Mouse (Mus musculus): ENCODE measurements around the gene Gm48551.

The Gm48551 gene

GRCm38 (mm10) chr10:81404720-81405119, 20.5 kb downstream of the Gm48551 start:
- no peak for DNase-seq (ENCODE audit: low spot score)

DNA sequence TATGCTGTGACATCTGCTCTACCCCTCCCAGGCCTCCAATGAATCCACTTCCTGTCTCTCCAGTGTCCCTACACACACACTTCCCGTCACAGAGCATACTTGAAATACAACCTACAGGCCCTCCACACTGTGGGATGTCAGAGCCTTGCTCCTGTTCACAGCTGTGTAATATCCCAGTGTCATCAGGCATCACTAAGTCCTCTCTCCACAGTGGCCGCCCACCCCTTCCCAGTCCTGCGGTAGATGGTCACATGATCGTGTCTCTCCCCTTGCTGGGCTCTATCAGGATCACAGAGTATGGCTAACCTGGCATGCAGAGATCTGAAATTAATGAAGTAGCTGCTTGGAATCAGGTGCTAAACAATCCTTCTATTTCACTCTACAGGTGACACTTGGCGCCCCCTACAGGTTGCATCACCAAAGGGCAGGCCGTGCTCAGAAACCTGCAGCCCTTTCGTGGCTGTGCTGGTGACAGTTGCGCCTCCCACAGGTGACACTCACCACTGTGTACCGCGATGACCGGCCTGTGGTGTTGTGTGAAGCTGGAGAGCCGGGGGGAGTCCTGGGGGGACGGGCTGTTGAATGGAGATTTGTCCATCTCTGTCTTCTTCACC, 21.4 kb downstream of the Gm48551 start:
- DNase-seq (ENCODE audit: low spot score): no peak

- no peak for DNase-seq (ENCODE audit: low spot score)
Observed at GRCm38 (mm10) chr10:81406504-81407440, 22.5 kb downstream of the Gm48551 start.

DNA sequence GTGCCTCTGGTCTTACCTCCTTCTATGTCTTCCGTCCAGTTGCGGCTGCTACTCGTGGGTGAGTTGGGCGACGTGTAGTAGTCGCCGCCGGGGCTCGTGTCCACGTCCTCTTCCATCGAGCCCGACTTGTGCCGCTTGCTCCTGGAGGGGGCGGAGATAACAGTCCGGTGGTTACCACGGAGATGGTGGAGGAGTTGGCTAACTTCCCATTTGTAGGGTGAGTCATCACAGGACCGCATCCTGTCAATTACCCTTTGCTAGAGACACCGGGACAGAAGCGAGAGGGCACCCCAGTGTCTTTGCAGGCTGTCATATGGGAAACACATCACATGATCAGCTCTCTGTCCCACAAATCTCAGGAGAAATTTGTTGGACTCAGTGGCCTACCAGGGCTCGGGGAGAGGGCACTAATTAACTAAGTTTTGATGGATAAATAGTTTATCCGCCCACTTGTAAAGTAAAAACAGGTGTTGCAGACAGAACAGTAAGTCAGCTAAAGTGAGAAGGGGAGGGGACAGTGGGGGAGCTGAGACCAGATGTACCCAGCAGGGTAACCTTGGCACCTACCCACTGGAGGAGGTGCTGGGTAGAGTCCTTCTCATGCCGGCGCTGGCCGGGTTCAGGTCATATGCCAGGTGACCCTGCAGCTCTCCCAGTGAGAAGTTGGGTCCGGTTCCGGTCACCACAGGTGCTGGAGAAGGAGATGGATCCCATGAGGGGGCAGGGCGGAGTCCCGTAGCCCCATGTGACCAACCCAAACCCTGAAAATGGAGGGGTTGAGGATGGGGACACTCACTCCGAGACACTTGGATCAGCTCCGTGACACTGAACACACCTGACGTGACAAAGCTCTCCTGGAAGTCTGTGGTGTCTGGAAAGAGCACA, 23.5 kb downstream of the Gm48551 start:
- peak; percentile 94 for DNase-seq (ENCODE audit: low spot score)

GRCm38 (mm10) chr10:81408424-81408729, 24.1 kb downstream of the Gm48551 start:
- no peak for DNase-seq (ENCODE audit: low spot score)

- peak; percentile 94 for DNase-seq (ENCODE audit: low spot score)
Observed at GRCm38 (mm10) chr10:81408871-81409291, 24.6 kb downstream of the Gm48551 start.

GRCm38 (mm10) chr10:81409330-81409729, 25.1 kb downstream of the Gm48551 start:
- no peak for DNase-seq (ENCODE audit: low spot score)

DNA sequence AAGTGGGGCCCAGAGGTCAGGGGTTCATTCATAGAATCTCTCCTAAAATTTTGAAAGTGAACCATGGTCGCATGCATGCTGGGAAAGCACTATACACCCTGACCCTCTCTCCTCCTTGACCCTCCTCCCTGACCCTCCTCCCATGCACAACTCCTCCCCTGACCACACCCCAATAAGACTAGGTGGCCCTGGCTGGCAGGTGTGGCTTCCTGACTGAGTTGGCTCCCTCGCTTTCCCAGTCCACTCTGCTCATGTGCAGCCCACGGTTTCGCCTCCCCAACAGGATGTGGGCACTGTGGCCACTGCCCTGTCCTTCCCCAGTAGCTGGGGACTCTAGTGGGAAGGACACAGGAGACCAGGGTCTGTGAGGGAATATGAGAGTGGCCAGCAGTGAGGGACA, 26.1 kb downstream of the Gm48551 start:
- no peak for DNase-seq (ENCODE audit: low spot score)

GRCm38 (mm10) chr10:81410981-81411380, 26.7 kb downstream of the Gm48551 start:
- no peak for DNase-seq (ENCODE audit: low spot score)

DNA sequence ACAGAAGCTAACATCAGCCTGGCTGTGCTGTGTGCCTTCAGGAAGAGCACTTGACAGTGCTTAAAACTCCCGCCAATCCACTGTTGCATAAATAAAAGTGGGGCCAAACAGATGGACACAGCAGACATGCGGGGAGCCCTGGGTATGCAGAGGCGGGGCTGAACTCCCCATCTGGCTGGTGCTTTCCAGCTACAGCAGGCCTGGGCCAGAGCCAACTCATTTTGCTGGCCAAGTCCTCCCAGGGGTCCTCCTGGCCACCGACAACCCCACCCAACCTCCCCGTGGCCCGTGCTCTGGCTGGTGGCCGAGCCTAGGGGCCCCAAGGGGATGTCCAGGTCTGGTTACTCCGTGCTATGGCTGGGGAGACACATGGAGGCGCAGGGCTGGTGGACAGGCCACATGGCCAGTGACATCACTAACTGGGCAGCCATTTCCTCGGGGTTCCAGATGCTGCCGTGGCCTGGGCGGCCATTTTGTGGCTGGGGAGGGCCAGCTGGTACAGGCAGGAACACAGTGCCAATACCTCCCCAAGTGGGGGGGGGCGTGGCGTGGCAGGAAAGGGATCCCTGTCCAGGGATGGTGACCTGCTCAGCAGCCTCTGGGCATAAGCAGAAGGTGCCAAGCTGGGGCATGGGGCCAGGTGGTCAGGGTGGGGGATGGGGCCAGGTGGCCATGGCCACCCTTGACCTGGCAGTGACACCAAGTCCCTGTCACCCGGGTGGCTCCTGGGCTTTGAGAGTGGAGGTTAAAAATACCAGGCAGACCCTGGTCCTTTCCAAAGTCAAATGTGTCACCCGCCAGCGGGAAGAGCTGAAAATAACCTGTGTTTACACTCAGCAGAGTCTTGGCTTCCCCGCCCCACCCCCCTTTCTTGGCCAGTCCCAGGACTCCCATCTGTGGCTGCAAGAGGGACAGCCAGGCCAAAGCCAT, 27.5 kb downstream of the Gm48551 start:
- peak; percentile 81 for DNase-seq (ENCODE audit: low spot score)

DNA sequence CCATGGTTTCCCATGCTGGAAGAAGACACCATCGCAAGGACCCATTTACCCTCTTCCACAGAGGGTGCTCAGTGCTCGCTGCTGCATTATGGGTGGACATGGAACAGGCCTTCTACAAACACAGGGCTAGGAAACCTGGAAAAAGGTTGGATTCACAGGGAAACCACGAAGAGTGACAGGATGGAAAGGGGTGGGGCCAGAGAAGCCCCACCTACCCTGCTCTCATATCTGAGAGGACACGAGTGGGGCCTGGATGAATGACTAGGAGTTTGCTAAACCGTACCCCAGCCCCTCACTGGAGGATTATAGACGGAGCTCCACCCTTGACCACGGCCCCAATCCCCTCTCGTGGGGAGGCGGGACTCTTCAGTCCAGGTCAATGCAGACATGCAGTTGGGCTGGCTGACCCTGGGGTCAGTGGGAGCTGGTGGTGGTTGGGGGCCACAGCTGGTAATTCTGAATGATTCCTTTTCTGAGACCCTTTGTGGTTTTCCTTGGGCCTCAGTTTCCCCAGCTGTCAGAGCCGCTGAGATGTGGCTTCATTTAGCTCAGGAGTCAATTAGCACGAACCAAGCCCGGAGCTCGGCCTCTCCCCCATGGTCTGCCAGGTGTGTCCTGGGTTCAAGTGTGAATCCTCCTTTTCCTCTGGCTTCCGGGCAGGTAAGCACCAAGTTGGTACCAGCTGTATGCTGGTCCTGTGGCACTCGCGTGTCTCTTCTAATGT, 28.5 kb downstream of the Gm48551 start:
- no peak for DNase-seq (ENCODE audit: low spot score)

GRCm38 (mm10) chr10:81413310-81414261, 29.3 kb downstream of the Gm48551 start:
- DNase-seq (ENCODE audit: low spot score): peak; percentile 93

DNA sequence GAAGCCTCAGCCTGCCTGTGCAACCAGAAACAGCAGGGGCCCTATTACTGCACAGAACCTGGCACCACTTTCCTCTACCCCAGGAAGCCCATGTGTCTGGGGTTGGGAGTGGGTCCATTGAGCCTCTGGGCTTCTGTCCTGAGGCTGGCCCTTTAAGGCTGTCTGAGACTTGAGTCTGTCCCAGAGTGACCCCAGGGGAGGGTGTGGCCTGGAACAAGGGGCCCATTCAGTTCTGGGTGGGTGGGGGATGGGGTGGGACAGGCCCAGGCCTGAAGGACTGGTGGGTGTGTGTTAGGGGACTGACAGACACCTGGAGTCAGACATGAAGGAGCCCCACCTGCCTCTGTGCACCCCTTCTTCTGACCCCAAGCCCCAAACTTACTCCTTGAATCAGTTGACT, 30.4 kb downstream of the Gm48551 start:
- peak; percentile 79 for DNase-seq (ENCODE audit: low spot score)

DNA sequence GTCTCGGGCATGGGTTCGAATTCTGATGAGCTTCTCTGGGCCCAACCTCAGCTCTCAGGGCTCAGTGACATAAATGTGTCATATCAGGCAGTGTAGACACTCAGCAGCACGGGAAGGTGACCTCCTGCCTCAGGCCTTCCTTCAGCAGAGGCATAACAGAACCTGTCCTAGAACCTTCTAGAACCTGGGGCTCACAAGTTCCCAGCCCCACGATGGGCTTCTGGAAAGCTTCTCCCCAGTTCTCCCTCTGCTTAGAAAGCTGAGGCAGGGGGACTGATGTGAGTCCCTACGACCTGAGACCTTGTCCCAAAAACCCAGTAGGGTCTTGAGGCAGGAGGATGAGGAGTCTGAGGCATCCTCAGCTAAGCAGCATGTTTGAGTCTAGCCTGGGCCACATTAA, 30.9 kb downstream of the Gm48551 start:
- DNase-seq (ENCODE audit: low spot score): no peak

GRCm38 (mm10) chr10:81415549-81416310, 31.5 kb downstream of the Gm48551 start:
- no peak for DNase-seq (ENCODE audit: low spot score)

DNA sequence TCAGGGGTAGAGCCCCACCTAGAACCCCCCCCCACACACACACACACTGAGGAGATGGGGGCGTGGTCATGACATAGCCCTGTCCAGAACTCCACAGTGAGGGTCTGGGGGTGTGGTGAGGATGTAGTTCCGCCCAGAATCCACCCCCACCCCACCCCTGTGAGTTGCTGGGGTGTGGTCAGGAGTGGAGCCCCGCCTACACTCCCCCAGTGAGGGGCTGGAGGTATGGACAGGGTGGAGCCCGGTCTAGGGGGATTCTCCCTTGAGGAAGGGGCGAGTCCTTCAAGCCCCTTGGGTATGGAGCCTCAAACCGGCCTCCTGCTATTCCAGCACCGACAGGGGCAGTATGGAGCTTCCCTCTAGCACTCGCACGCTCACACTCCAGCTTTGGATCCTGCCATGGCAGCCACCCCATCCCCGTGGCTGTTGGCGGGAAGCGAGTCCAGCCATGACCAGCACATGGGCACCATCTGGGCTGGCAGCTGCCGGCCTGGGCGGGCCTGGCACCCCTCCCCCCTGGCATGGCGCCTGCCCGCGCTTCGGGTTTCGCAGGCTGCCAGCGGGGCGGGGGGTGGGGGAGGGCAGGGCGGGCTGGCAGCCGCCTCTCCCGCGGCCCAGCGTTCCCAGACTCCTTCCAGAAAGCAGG, 32.4 kb downstream of the Gm48551 start:
- peak; percentile 83 for DNase-seq (ENCODE audit: low spot score)

DNA sequence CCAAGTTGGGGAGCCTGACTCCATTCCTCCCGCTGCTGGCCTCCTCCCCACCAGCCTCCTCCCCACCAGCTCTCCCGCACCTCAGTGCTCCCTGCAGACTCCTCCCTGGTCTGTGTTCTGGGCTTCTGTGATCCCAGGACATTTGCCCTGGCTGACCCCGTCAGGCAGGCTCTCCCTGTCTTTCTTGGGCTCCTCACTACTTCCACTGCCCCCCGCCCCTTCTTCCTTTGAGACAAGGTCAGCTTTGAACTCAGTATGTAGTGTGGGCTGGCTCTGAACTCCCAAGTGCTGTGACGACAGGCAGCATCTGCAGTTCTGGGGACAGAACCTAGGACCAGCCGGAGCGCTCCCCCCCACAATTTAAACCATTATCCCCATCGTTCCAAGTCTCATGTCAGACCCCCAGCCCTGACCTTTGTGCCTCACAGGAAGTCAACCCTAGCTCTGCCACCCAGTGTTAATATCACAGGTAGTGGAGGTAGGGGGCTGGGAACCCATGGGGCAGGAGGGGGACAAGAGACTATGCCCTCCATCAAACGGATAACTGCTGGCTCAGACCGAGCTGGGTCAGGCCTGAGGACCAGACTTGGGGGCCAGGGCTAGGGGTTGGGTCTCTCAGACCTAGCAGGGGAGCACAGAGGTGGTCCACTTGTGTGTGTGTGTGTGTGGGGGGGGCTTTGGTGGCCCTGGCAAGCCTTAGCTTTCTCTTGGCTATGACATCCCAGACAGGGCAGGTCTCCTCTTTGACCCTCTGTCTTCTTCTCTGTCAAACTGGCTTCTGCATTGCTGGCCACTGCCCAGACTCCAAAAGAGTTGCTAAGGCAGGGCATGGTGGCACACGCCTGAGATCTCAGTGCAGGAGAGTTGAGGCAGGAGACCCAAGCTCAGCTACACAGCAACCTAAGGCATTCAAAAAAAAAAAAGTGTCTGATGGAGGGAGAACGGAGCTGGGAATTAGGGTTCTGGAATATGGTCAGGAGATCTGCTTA, 33.3 kb downstream of the Gm48551 start:
- DNase-seq (ENCODE audit: low spot score): no peak
